Mouse (Mus musculus): ENCODE results near the gene Pum3. TPM values are rescaled to one million over a fixed set of nuclear protein-coding genes. Genes with fewer than 3 reads are reported as not detected.

Gene Pum3
- total and polyA plus RNA-seq, 3 experiments = 54.4 to 210 (median 83.3) TPM

- H3K4me2 ChIP-seq (ENCODE audit: insufficient read depth, low read depth, poor library complexity, severe bottlenecking) = peak overlapping the region; percentile 63
- no peaks in the 10 kb centered on the region for H3K36me3 ChIP-seq (replicated peaks in 1 of 2; ENCODE audit: control insufficient read depth in 1 of 2, insufficient read depth in 1 of 2, low read length in 1 of 2)
- in situ Hi-C loops (cut with MboI; ENCODE audit: low pct_ligation_motif_present, low pct_unique_long_range_greater_than_20kb, low sequenced_read_pairs) (no loop called here), dilution Hi-C loops (cut with MboI; ENCODE audit: extremely low pct_ligation_motif_present, extremely low pct_unique_long_range_greater_than_20kb, low sequenced_read_pairs) (no loop called here)
- peak overlapping the region; percentile 30; the same call in 1 of the 2 replicates for H3K9ac ChIP-seq (ENCODE audit: insufficient read depth, low read depth)
- H3K27ac ChIP-seq (ENCODE audit: insufficient read depth, low read depth) = no peak overlapping the region
- no peaks in the 10 kb centered on the region for H3K9me3 ChIP-seq (replicated peaks; ENCODE audit: low read length)
- TF ChIP-seq UBTF (IDR thresholded peaks at IDR 0.05; ENCODE audit: low read depth, low read length) (no peak), USF2 (conservative IDR thresholded peaks at IDR 0.05; ENCODE audit: low read depth, low read length) (no peak), KAT2A (IDR thresholded peaks at IDR 0.05; ENCODE audit: insufficient replicate concordance, low read length) (no peak), ZMIZ1 (IDR thresholded peaks at IDR 0.05; ENCODE audit: low read depth, low read length) (no peak), JUND (conservative IDR thresholded peaks at IDR 0.05; ENCODE audit: low read depth, low read length) (no peak), GABPA (IDR thresholded peaks at IDR 0.05; ENCODE audit: insufficient replicate concordance, low read depth, low read length) (no peak), EP300 (IDR thresholded peaks at IDR 0.05; ENCODE audit: low read length) (no peak), ELF1 (IDR thresholded peaks at IDR 0.05; ENCODE audit: low read depth, low read length) (no peak), NRF1 (IDR thresholded peaks at IDR 0.05; ENCODE audit: low read depth, low read length) (no peak)
- no peaks in the 10 kb centered on the region for H3K4me1 ChIP-seq (ENCODE audit: control insufficient read depth in 1 of 2, insufficient read depth in 2 of 2)
- H3K4me3 ChIP-seq (replicated peaks in 1 of 3; ENCODE audit: low read depth in 2 of 3, low read length in 2 of 3, poor library complexity in 1 of 3) = peak overlapping the region in 2 of 3 experiments; percentile 40 to 51
- H3K79me2 ChIP-seq (replicated peaks; ENCODE audit: control insufficient read depth, extremely low read depth, insufficient read depth, poor library complexity, severe bottlenecking) = no peaks in the 10 kb centered on the region
- no peaks in the 10 kb centered on the region for H3K27me3 ChIP-seq (replicated peaks)
- DNase-seq (ENCODE audit: extremely low read depth) = no peak
Observed at GRCm38 (mm10) chr19:27364521-27364931, 65.1 kb downstream of the Pum3 start.

GRCm38 (mm10) chr19:27363891-27364290 is 65.7 kb downstream of the Pum3 start:
- Histone ChIP-seq H3K9me3 (replicated peaks; ENCODE audit: low read length) (no peaks in the 10 kb centered on the region), H3K4me1 (ENCODE audit: control insufficient read depth in 1 of 2, insufficient read depth in 2 of 2) (no peaks in the 10 kb centered on the region), H3K4me2 (ENCODE audit: insufficient read depth, low read depth, poor library complexity, severe bottlenecking) (peak overlapping the region; percentile 63), H3K36me3 (replicated peaks in 1 of 2; ENCODE audit: control insufficient read depth in 1 of 2, insufficient read depth in 1 of 2, low read length in 1 of 2) (no peaks in the 10 kb centered on the region), H3K79me2 (replicated peaks; ENCODE audit: control insufficient read depth, extremely low read depth, insufficient read depth, poor library complexity, severe bottlenecking) (no peaks in the 10 kb centered on the region), H3K4me3 (replicated peaks in 1 of 3; ENCODE audit: low read depth in 2 of 3, low read length in 2 of 3, poor library complexity in 1 of 3) (peak overlapping the region in 1 of 3 experiments; percentile 51), H3K27me3 (replicated peaks) (no peaks in the 10 kb centered on the region), H3K27ac (ENCODE audit: insufficient read depth, low read depth) (no peak overlapping the region), H3K9ac (ENCODE audit: insufficient read depth, low read depth) (peak overlapping the region; percentile 30; the same call in 1 of the 2 replicates)
- in situ Hi-C loops (cut with MboI; ENCODE audit: low pct_ligation_motif_present, low pct_unique_long_range_greater_than_20kb, low sequenced_read_pairs) (no loop called here), dilution Hi-C loops (cut with MboI; ENCODE audit: extremely low pct_ligation_motif_present, extremely low pct_unique_long_range_greater_than_20kb, low sequenced_read_pairs) (no loop called here)
- TF ChIP-seq MAZ (IDR thresholded peaks at IDR 0.05; ENCODE audit: low read depth, low read length) = no peak
- TF ChIP-seq CTCF (conservative IDR thresholded peaks at IDR 0.05 in 1 of 2, IDR thresholded peaks at IDR 0.05 in 1 of 2; ENCODE audit: low read depth in 2 of 2, low read length in 2 of 2) = no peak
- no peak for TF ChIP-seq JUND (conservative IDR thresholded peaks at IDR 0.05; ENCODE audit: low read depth, low read length)
- no peak for DNase-seq (ENCODE audit: extremely low read depth)

- no peak for DNase-seq (ENCODE audit: extremely low read depth)
Observed at GRCm38 (mm10) chr19:27360381-27360780, 69.2 kb downstream of the Pum3 start.

More at GRCm38 (mm10) chr19:27360381-27360780, 69.2 kb downstream of the Pum3 start:
- Histone ChIP-seq H3K4me2 (ENCODE audit: insufficient read depth, low read depth, poor library complexity, severe bottlenecking) (no peak overlapping the region), H3K79me2 (replicated peaks; ENCODE audit: control insufficient read depth, extremely low read depth, insufficient read depth, poor library complexity, severe bottlenecking) (no peaks in the 10 kb centered on the region), H3K9me3 (replicated peaks; ENCODE audit: low read length) (no peaks in the 10 kb centered on the region), H3K9ac (ENCODE audit: insufficient read depth, low read depth) (no peak overlapping the region), H3K4me1 (ENCODE audit: control insufficient read depth in 1 of 2, insufficient read depth in 2 of 2) (peaks cover 0 to 4% of the 10 kb centered on the region in 2 experiments; a peak in 1 of 4 replicates), H3K27ac (ENCODE audit: insufficient read depth, low read depth) (no peak overlapping the region), H3K4me3 (replicated peaks in 1 of 3; ENCODE audit: low read depth in 2 of 3, low read length in 2 of 3, poor library complexity in 1 of 3) (no peak overlapping the region), H3K27me3 (replicated peaks) (no peaks in the 10 kb centered on the region), H3K36me3 (replicated peaks in 1 of 2; ENCODE audit: control insufficient read depth in 1 of 2, insufficient read depth in 1 of 2, low read length in 1 of 2) (no peaks in the 10 kb centered on the region)
- TF ChIP-seq RAD21 (IDR thresholded peaks at IDR 0.05; ENCODE audit: low read depth, low read length) = no peak
- no peak for TF ChIP-seq USF1 (IDR thresholded peaks at IDR 0.05; ENCODE audit: low read depth, low read length)
- no peak for TF ChIP-seq ETS1 (conservative IDR thresholded peaks at IDR 0.05; ENCODE audit: low read depth, low read length)
- no peak for TF ChIP-seq MYC (IDR thresholded peaks at IDR 0.05; ENCODE audit: low read depth, low read length)
- TF ChIP-seq JUN (IDR thresholded peaks at IDR 0.05; ENCODE audit: insufficient read depth, low read depth, low read length) = no peak
- no peak for TF ChIP-seq CTCF (conservative IDR thresholded peaks at IDR 0.05 in 1 of 2, IDR thresholded peaks at IDR 0.05 in 1 of 2; ENCODE audit: low read depth in 2 of 2, low read length in 2 of 2)
- in situ Hi-C loops (cut with MboI; ENCODE audit: low pct_ligation_motif_present, low pct_unique_long_range_greater_than_20kb, low sequenced_read_pairs) (no loop called here), dilution Hi-C loops (cut with MboI; ENCODE audit: extremely low pct_ligation_motif_present, extremely low pct_unique_long_range_greater_than_20kb, low sequenced_read_pairs) (no loop called here)

All from CH12.LX (cell line).